Mouse (Mus musculus) liver, embryonic 14.5 days (tissue): ENCODE results near the gene Angptl2. TPM values are rescaled to one million over a fixed set of nuclear protein-coding genes. Genes with fewer than 3 reads are reported as not detected.

ENCODE experiments used
- ATAC-seq: fragments of 200-750 bp; cut with Nextera tagmentation; 2 replicates; pipeline ENCODE4 v1.8.0; 2017; ENCODE audit warnings: moderate number of reproducible peaks, mild to moderate bottlenecking, moderate library complexity; ENCODE audit not compliant: insufficient read depth
- DNase-seq, 3 experiments: peaks; one replicate each; pipeline ENCODE4 v3.0.0-alpha.2; 2012 to 2013; ENCODE audit warnings: low read depth in 3 of 3, low spot score in 3 of 3
- H3K27ac ChIP-seq: fragments of 300-500 bp; sonication (generic); 2 replicates; pipeline ENCODE4 v1.5.1; 2014; ENCODE audit warnings: moderate library complexity, mild to moderate bottlenecking, control low read depth, inconsistent platforms
- H3K27me3 ChIP-seq: fragments of 300-500 bp; sonication (generic); 2 replicates; pipeline ENCODE4 v1.6.1; 2014; ENCODE audit warnings: mild to moderate bottlenecking, low read length, moderate library complexity; ENCODE audit not compliant: control insufficient read depth, insufficient read depth
- H3K36me3 ChIP-seq: fragments of 300-500 bp; sonication (generic); replicated peaks from 2 replicates; pipeline ENCODE4 v1.6.1; 2014; ENCODE audit warnings: low read depth; ENCODE audit not compliant: control insufficient read depth, insufficient read depth
- H3K4me1 ChIP-seq, 2 experiments: fragments of 200-500 bp in 1 of 2; fragments of 300-500 bp in 1 of 2; sonication (generic) in 1 of 2; replicated peaks; 2 replicates each; pipeline ENCODE4 v1.6.1; 2012 to 2014; ENCODE audit warnings: antibody characterized with exemption in 1 of 2, inconsistent platforms in 1 of 2, low read length in 1 of 2; ENCODE audit not compliant: control insufficient read depth in 2 of 2, insufficient read depth in 2 of 2
- H3K4me2 ChIP-seq: fragments of 300-500 bp; sonication (generic); 2 replicates; pipeline ENCODE4 v1.6.1; 2014; ENCODE audit warnings: low read depth, mild to moderate bottlenecking, control low read depth, moderate library complexity
- H3K4me3 ChIP-seq, 2 experiments: fragments of 200-500 bp in 1 of 2; fragments of 300-500 bp in 1 of 2; sonication (generic) in 1 of 2; 2 replicates each; pipeline ENCODE4 v1.5.1; 2012 to 2014; ENCODE audit warnings: low read depth in 2 of 2, low read length in 2 of 2, mild to moderate bottlenecking in 2 of 2, control low read depth in 1 of 2, inconsistent platforms in 1 of 2, moderate library complexity in 1 of 2; ENCODE audit not compliant: insufficient read depth in 1 of 2
- H3K9ac ChIP-seq: fragments of 300-500 bp; sonication (generic); replicated peaks from 2 replicates; pipeline ENCODE4 v1.6.1; 2014; ENCODE audit warnings: mild to moderate bottlenecking, control low read depth, moderate library complexity
- H3K9me3 ChIP-seq: fragments of 300-500 bp; sonication (generic); 2 replicates; pipeline ENCODE4 v1.6.1; 2016; ENCODE audit warnings: low read length, mixed read lengths; ENCODE audit not compliant: control insufficient read depth
- CTCF ChIP-seq: IDR thresholded peaks from 2 replicates; pipeline ENCODE4 v1.5.1; 2016; ENCODE audit warnings: antibody characterized with exemption, low read depth, control low read depth
- EP300 ChIP-seq: IDR thresholded peaks from 2 replicates; pipeline ENCODE4 v1.6.1; 2016; ENCODE audit warnings: antibody characterized with exemption, low read depth
- WGBS: fragments of 180-500 bp; shearing (Covaris S2); extraction: QIAGEN DNeasy Blood & Tissue Kit; methylation state at CpG from one replicate; pipeline ENCODE4 v1.1.7; 2014; ENCODE audit not compliant: insufficient replicate concordance; 5-methylcytosine and 5-hydroxymethylcytosine counted together
- polyA plus RNA-seq, 2 experiments: library from polyadenylated mRNA; depleted of rRNA in 1 of 2; stranded (reverse) in 1 of 2; unstranded in 1 of 2; fragments of >200 nt; fragmentation: Nextera tagmentation in 1 of 2; extraction: Ambion mirVana in 1 of 2; gene quantifications; 2 replicates each; pipeline versions ENCODE4 v1.2.1 to v1.2.3; 2012 to 2014

Gene Angptl2
- 1.8 and 1.9 TPM in 2 replicates for polyA plus RNA-seq (2012; rRNA removed)
- polyA plus RNA-seq (2014; fragmentation: Nextera tagmentation; extraction: Ambion mirVana): 1.3 and 1.4 TPM in 2 replicates

DNA sequence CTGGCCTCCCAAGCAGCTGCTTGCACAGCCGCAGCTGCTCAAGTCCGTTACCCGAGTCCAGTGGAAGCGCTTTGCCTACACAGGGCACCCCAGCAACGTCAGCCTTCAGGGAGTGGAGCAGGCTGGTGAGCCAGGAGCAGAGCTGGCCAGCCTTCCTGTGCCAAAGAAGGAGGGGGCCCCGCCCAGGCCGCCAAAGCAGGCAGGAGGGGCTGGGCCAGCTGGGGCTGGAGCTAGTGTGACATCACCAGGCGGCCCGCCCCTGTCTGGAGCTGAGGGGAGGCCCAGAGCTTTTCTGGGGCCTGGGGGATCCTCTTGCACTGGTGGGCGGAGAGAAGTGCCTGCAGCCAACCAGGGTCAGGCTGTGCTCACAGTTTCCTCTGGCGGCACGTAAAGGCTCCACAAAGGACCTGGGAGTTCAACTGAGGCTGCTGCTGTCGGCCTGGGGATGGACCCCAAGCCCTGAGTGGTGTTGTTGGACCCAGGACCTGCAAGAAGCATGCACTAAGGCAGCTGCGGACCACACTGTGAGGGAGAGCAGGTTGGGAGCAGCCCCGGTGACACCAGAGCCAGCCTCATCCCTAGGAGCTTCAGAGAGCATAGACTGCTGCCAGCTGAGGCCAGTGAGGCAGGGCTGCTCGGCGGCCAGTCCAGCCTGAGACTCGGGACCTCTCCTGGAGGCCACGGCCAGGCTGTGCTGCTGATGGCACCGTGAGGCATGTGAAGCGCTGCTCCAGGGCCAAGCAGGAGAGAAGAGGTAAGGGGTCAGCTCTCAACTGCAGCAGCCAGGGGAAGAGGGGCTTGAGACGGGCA lies at the start of gene Angptl2:
Angptl2 (plus strand) TSS at position 370 of the 810 bp plus-strand sequence.
- H3K27ac ChIP-seq: no peak within 1 kb of the TSS
- no peaks in the 10 kb centered on the region for H3K36me3 ChIP-seq
- peaks cover 0 to 4% of the 10 kb centered on the region in 2 experiments; a peak in 1 of 4 replicates for H3K4me1 ChIP-seq
- peak; percentile 72 for ATAC-seq
- peak within 1 kb of the TSS; percentile 18 to 30 for H3K4me3 ChIP-seq
- H3K27me3 ChIP-seq: no peaks in the 10 kb centered on the region
- 7% methylated on average over 22 of the region's 22 CpGs for WGBS
- peak; percentile 17 to 38 (median 30) for DNase-seq
- no peak for TF ChIP-seq CTCF
- TF ChIP-seq EP300: no peak
- H3K4me2 ChIP-seq: peak within 1 kb of the TSS; percentile 30
- H3K9ac ChIP-seq: no peak within 1 kb of the TSS
- no peaks in the 10 kb centered on the region for H3K9me3 ChIP-seq

- Histone ChIP-seq H3K9me3 (no peaks in the 10 kb centered on the region), H3K4me2 (no peak overlapping the region), H3K9ac (no peak overlapping the region), H3K4me1 (peaks cover 0 to 4% of the 10 kb centered on the region in 2 experiments; a peak in 1 of 4 replicates), H3K27ac (no peak overlapping the region), H3K27me3 (no peaks in the 10 kb centered on the region), H3K4me3 (no peak overlapping the region), H3K36me3 (no peaks in the 10 kb centered on the region)
- 44% methylated on average over 3 of the region's 3 CpGs for WGBS
- no peak for TF ChIP-seq CTCF
- no peak for TF ChIP-seq EP300
- DNase-seq: no peak
- ATAC-seq: no peak
Observed at GRCm38 (mm10) chr2:33167060-33167459, 48.8 kb upstream of the Angptl2 start.

GRCm38 (mm10) chr2:33169445-33169844 lies 46.4 kb upstream of the Angptl2 start:
- ATAC-seq: no peak
- 69% methylated on average over 6 of the region's 6 CpGs for WGBS
- H3K4me3 ChIP-seq: no peak overlapping the region
- TF ChIP-seq EP300: no peak
- DNase-seq: no peak
- H3K27ac ChIP-seq: no peak overlapping the region
- H3K36me3 ChIP-seq: no peaks in the 10 kb centered on the region
- no peak overlapping the region for H3K4me2 ChIP-seq
- no peaks in the 10 kb centered on the region for H3K9me3 ChIP-seq
- no peaks in the 10 kb centered on the region for H3K27me3 ChIP-seq
- H3K9ac ChIP-seq: no peak overlapping the region
- H3K4me1 ChIP-seq: peaks cover 0 to 4% of the 10 kb centered on the region in 2 experiments; a peak in 1 of 4 replicates

DNA sequence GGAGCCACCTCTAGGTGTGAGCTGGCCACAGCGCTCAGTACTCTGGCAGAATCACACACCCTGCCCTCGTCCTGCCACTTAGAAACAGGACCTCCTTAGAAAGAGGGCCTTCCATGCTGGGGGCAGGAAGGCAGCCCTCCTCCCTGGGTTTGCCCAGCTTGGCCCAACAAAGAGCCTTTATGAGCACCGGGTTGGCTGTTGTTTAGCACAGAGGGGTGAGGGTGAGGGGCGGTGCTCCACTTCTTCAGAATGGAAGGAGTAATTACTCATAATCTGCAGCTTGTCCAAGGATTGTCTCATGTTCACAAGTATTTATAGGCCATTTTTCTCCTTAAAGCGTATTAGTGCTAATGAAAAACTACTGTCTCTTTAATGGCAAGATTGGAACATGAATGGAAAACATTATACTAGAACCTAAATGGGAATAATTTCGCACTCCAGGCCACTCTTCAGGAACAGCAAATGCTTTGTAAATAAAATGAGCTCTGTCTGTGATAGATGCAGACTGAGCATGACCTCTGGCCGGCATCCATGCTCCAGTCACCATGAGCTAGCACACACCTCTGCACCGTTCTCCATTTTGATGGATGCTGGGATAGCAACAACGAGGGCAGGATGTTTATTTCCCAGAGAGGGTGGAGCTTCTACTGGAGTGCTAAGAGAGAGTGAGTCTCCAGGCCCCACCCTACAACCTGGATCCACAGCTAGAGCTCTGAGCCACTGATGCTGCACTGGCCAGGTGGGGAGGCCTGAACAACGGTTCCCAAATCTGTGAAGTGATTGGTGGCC lies 44.9 kb upstream of the Angptl2 start:
- no peak overlapping the region for H3K27ac ChIP-seq
- H3K27me3 ChIP-seq: no peaks in the 10 kb centered on the region
- no peak overlapping the region for H3K4me3 ChIP-seq
- TF ChIP-seq EP300 (no peak), CTCF (no peak)
- no peak overlapping the region for H3K4me2 ChIP-seq
- H3K36me3 ChIP-seq: no peaks in the 10 kb centered on the region
- peaks cover 0 to 2% of the 10 kb centered on the region in 2 experiments; a peak in 1 of 4 replicates for H3K4me1 ChIP-seq
- 67% methylated on average over 10 of the region's 10 CpGs for WGBS
- no peak overlapping the region for H3K9ac ChIP-seq
- no peak for ATAC-seq
- no peak for DNase-seq
- no peaks in the 10 kb centered on the region for H3K9me3 ChIP-seq

- Histone ChIP-seq H3K9ac (no peak overlapping the region), H3K4me2 (no peak overlapping the region), H3K4me3 (no peak overlapping the region), H3K36me3 (no peaks in the 10 kb centered on the region), H3K27me3 (no peaks in the 10 kb centered on the region), H3K9me3 (no peaks in the 10 kb centered on the region), H3K4me1 (peaks cover 0 to 4% of the 10 kb centered on the region in 2 experiments; a peak in 1 of 4 replicates), H3K27ac (no peak overlapping the region)
- TF ChIP-seq EP300 (no peak), CTCF (no peak)
- ATAC-seq (no peak), DNase-seq (no peak)
- WGBS: 46% methylated on average over 10 of the region's 10 CpGs
Observed at GRCm38 (mm10) chr2:33173126-33173525, 42.7 kb upstream of the Angptl2 start.
